Mouse (Mus musculus) heart, adult 2 months (tissue): ENCODE measurements at regions not wholly inside any gene's neighbourhood (a gene's known extent, or its start where the extent isn't known, plus 50 kb on each side); places are given as distances from the start of the nearest gene placed in this dataset.

Experiments
- CTCF ChIP-seq: fragments of 200-600 bp; IDR thresholded peaks from 2 replicates; pipeline ENCODE4 v1.8.1; 2022; ENCODE audit warnings: antibody characterized with exemption, mild to moderate bottlenecking, moderate library complexity
- POLR2A ChIP-seq: fragments of 200-500 bp; IDR thresholded peaks from 2 replicates; pipeline ENCODE4 v1.6.1; 2011; ENCODE audit warnings: mild to moderate bottlenecking, low read depth, low read length, control low read depth; ENCODE audit not compliant: insufficient read depth

GRCm38 (mm10) chr2:28309122-28309521, 116.3 kb downstream of the Olfm1 start:
- TF ChIP-seq POLR2A (no peak), CTCF (no peak)
